Mouse (Mus musculus): ENCODE data around the gene Apoa4.

The Apoa4 gene

DNA sequence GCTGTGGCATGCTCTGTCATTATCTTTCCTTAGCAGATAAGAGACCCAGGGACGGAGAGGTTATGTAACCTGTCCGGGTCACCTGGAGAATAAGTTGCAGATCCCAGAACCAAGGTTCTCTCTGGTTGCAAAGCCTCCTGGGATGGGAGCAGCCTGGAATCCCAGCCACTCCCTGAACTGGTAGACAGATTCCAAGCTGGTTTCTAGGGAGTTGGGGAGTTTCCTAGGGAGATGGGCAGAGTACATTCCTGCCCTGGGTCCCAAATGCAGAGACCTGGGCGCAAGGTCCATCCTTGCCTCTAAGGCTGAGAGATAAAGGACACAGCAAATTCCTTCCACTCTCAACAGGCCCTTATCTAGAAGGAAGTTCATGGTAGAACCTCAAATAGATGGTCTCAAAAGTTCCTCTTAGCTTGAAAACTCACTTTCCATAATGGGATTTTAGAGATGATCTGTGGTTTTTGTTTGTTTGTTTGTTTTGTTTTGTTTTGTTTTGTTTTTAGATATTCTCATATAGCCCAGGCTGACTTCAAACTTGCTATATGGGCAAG, 13.4 kb upstream of the Apoa4 start:
- in situ Hi-C loops (cut with MseI, MboI): no loop called here

DNA sequence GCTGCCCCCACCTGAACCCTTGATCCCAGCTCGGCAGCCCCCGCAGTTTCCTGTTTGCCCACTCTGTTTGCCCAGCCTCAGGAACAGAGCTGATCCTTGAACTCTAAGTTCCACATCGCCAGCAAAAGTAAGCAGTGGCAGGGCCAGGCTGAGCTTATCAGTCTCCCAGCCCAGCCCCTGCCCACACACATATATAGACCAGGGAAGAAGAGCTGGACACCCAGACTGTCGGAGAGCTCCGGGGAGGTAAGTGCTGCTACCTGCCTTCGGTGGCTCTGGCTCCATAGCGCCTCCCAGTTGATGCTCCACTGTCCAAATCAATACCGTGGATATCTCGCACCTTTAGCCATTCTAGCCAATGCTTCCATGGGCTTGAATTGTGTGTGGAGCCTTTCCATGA, 12.0 kb upstream of the Apoa4 start, which contains the start of gene Apoa1:
Gene Apoa1 (plus strand): TSS at position 90 of the 400 bp plus-strand sequence.
- in situ Hi-C loops (cut with MseI, MboI): no loop called here

DNA sequence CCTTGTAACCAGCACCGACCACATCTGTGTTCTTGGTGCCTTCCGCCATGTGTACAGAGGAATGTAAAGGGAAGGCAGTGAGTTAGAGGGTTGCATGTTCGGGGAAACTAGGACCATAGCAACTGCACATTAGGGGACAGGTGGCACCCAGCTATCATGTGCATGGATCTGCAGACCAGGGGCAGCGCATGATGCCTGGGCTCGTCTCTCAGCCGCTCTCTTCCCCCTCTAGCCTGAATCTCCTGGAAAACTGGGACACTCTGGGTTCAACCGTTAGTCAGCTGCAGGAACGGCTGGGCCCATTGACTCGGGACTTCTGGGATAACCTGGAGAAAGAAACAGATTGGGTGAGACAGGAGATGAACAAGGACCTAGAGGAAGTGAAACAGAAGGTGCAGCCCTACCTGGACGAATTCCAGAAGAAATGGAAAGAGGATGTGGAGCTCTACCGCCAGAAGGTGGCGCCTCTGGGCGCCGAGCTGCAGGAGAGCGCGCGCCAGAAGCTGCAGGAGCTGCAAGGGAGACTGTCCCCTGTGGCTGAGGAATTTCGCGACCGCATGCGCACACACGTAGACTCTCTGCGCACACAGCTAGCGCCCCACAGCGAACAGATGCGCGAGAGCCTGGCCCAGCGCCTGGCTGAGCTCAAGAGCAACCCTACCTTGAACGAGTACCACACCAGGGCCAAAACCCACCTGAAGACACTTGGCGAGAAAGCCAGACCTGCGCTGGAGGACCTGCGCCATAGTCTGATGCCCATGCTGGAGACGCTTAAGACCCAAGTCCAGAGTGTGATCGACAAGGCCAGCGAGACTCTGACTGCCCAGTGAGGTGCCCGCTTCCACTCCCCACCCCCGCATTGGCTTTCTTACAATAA, 10.7 kb upstream of the Apoa4 start:
- in situ Hi-C loops (cut with MseI, MboI): loop anchor here in 1 of 2 experiments (10.0 kb wide), 1 partner anchor 225 kb away; no protein-coding TSS in a partner anchor

DNA sequence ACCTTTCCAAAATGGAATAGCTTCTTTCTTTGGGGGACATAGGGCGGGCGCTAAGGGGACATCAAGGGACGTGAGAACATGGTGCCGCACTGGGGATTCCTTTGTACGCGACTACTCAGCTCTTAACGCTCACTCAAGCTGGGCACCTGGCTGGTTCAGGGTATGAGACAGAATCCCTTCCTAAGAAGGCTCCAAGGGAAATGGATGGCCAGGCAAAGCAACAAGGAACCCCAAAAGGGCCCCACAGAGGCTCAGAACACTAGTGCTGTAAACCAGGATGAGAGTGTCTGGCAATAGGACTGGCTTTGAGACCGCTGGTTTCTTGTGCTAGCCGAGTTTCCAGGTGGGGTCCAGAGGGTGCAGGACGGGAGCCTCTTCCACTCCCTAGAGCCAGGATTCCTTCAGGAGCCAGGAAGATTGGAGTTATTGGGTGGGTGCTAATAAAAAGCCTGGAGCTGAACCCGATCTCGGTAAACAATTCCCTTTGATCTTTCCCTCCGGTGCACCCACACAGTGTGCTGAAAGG, 10.0 kb upstream of the Apoa4 start:
- in situ Hi-C loops (cut with MseI, MboI): loop anchor here in 1 of 2 experiments (10.0 kb wide), 1 partner anchor 226 kb away; no protein-coding TSS in a partner anchor

DNA sequence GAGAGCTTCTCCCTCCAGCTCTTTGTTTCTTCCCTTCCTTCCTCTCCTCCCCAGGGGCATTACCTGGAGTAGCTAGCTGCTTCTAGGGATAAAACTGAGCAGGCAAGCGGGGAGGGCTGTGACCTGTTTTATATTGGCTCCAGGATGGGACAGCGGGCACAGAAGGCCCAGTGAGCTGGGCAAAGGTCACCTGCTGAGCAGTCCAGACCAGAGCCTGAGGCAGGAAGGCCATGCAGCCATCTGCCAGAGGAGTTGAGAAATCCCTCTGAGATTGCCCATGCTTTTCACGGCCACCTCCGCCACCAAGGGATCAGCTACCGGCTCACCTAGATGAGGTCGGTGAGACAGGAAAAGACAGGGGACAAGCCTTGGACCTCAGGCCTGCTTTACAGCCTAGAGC, 5.3 kb upstream of the Apoa4 start:
- in situ Hi-C loops (cut with MseI, MboI): loop anchor here in 1 of 2 experiments (10.0 kb wide), 1 partner anchor 230 kb away; no protein-coding TSS in a partner anchor

DNA sequence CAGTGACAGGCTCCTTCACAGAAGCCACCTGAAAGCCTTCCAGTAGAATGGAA, 5.1 kb upstream of the Apoa4 start, which contains the start of gene Apoc3:
Gene Apoc3 (minus strand): TSS at position 41 of the 53 bp plus-strand sequence.
- in situ Hi-C loops (cut with MseI, MboI): loop anchor here in 1 of 2 experiments (10.0 kb wide), 1 partner anchor 231 kb away; no protein-coding TSS in a partner anchor

DNA sequence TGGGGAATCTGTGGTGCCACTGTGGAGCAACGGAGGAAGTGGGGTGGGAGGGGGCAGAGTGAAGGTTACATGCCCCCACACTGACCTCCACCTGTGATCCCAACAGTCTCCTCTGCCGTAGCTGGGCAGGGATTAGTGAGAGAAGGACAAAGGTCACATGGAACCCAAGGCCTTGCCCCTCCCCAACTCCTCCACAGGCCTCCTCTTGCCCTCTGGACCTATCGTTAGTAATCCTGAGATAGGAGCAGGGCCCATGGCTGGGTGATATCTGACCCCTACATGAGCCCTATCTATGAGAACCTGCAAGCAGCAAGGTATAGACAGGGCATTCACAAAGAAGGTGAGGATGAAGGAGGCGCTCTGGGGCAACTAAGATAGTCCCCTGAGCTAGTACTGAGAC, 4.8 kb upstream of the Apoa4 start:
- in situ Hi-C loops (cut with MseI, MboI): loop anchor here in 1 of 2 experiments (10.0 kb wide), 1 partner anchor 231 kb away; no protein-coding TSS in a partner anchor

DNA sequence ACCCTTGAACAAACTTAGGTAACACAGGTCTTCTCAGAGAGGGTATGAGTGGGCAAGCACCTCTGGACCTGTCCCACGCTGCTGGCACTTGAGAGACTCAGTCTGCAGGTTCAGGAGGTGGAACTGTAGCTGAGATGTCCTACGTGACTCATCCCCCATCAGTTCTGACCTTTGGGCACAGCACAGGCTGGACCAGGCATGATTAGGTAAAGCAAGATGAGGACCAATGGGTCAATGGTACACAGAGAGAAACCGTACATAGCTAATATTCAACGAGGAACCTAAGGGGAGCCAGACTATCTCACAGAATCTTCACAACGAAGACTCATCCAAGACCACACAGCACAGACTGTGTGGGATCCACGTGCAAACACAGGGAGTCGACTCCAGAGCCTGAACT, 1.6 kb upstream of the Apoa4 start:
- in situ Hi-C loops (cut with MseI, MboI): loop anchor here in 1 of 2 experiments (10.0 kb wide), 1 partner anchor 234 kb away; no protein-coding TSS in a partner anchor

DNA sequence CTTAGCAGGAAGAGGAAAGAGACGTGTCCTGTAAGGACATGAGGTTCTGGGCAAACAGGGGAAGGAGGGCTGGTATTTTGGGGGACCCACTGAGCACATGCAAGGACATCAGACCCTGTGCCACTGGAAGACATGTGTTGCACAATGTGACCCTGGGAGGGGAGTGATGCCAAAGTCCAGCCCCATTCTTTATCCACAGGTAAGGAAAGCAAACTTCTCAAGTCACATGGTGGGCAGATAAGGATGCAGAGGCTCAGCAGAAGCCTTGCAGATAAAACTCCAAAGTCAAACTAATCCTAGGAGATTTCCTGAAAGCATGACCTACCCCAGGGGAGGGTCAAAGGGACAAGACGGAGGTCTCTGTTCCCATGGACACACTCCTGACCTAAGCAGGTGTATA, 1.3 kb downstream of the Apoa4 start:
- in situ Hi-C loops (cut with MseI, MboI): no loop called here

DNA sequence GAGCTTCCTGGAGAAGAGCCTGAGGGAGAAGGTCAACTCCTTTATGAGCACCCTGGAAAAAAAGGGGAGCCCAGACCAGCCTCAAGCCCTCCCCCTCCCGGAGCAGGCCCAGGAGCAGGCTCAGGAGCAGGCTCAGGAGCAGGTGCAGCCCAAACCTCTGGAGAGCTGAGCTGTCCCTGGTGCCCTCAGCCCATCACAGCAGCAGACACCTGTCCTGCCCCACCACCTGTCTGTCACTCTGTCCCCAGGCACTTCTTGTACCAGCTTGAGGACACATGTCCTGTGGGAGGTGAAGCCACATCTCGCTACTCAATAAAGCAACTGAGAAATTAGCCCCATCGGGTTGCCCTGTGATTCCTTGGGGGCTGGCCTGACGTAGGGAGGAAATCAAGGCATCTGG, 2.6 kb downstream of the Apoa4 start:
- in situ Hi-C loops (cut with MseI, MboI): no loop called here

DNA sequence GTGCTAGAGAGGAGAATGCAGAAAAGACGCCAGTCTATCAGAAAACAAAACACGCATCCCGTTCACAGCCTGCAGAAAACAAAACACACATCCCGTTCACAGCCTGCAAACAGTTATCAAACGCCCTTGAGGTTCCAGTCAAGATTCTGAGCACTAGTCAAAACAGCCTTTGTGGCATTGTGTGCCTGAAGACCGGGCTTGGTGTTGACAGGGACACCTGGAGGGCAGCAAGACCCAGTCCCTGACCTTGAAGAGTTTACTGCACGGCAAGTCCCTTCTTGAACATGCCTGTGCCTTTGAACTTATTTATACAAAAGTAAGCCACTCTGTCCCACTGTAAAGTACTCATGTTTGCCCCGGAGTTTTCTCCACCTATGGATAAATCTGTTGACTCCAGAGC, 3.1 kb downstream of the Apoa4 start:
- in situ Hi-C loops (cut with MseI, MboI): no loop called here

DNA sequence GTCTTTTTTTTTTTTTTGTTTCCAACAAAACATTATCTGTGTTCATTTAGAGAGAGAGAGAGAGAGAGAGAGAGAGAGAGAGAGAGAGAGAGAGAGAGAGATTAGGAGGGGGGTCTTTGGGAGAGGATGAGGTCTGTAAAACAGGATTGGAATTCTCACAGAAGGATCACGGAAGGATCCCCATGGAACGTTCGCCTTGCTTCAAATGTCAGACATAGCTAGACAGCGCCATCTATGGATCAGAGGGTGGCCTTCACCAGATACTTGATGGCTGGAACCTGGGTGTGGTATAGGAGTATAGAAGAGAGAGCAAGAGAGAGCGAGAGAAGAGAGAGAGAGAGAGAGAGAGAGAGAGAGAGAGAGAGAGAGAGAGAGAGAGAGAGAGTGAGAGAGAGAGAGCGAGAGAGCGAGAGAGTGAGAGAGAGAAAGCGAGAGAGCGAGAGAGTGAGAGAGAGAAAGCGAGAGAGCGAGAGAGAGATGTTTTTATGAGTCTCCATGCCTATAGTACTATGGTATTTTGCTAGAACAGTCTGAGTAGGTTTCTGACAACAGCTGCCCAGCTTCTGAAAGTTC, 6.3 kb downstream of the Apoa4 start:
- in situ Hi-C loops (cut with MseI, MboI): no loop called here

DNA sequence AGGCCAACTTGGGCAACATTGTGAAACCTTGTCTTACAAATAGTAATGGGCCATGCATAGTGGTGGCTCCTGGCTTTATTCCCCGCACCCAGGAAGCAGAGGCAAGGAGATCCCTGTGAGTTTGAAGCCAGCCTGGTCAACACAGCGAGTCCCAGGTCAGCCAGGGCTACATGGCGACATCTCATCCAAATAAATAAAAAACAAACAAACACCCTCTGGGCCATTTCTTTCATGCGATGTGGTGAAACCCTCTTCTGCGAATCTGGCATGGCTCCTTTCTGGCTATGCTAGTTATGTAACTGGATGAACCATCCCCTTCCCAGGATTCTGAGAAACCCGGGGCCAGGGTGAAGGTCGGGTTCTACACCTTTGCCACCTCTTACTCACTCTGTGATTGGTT, 15.7 kb downstream of the Apoa4 start:
- in situ Hi-C loops (cut with MseI, MboI): no loop called here

DNA sequence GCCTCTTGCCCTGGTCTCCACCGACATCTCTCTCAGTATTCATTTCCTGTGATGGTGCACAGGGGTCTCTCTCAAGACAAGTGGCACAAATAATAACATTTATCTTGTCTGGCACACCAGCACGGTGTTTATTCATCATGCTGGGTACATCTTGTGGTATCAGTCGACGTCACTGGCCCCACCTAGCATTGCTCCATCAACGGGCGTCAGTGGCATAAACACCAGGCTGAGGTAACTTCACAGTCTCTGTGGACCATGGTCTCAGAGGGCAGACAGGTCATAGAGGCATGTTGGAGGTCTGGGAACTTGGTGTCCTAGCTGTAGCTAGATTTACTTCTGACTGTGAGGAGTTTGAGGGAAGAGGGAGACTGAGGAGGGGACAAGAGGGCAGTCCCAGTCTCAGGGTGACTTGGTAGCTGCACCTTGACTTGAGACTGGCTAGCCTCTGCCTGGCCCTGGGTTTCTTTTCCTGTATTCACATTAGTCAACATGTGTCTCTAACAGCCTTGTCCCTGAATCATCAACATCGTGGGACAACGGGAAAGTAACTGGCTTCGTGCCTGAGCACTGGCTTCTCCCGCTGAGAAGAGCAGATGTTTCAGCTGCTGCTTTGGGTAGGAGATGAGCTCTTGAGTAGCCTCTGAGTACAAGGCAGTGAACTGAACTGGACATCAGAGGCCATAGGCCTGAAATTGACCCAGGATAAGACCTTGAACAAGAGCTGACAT, 16.3 kb downstream of the Apoa4 start:
- in situ Hi-C loops (cut with MseI, MboI): no loop called here

DNA sequence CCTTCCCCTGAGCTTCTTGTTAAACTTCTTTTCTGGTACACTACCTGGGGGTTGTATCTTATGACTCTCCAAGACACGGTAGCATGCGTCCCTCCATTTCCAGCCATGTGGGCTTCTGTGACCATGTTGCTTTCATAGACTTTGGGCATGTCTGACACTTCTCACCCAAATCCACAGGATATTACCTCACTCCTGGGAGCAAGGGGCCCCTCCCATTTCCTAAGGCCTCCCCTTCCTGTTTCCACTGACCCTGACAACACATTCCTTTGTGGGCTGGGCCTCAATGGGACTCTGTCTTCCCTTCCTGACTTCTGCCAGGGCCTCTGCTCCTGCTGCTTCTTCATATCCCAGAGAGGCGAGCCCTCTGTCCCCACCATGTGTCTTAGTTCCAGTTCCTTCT, 17.1 kb downstream of the Apoa4 start:
- in situ Hi-C loops (cut with MseI, MboI): no loop called here

DNA sequence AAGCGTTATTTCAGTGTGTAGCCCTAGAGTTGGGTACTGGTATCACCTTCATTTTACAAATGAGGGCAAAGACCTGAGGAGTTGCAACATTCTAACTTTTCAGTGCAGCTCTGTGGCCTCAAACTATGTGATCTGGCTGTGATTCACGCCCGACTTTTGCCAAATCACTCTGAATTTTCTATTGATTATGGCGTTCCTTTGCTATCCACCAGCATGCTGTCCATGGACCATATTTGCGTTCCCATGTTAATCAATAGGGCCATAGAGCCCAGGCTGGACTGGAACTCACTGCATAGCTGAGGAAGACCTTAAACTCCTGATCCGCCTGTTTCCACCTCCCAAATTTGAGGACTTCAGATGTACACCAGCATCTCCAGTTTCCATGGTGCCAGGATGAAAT, 18.6 kb downstream of the Apoa4 start:
- in situ Hi-C loops (cut with MseI, MboI): no loop called here

DNA sequence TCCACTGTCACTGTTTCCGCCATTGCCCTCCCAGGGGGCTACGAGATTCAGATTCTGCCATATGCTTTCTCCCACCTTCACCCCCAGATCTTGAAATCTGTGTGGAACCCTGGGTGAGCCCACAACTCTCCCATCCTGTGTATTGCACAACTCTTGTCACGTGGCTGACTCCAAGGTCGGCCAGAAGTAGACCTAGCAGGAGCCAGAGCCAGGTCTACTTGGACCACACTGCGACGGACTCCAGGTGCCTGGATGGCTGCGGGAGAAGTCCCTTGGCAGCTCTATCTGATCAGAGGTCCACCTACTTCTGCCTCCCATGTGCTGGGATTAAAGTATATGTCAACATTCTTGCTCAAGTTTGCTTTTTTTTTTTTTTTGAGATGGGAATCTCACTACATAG, 20.6 kb downstream of the Apoa4 start:
- in situ Hi-C loops (cut with MseI, MboI): no loop called here

DNA sequence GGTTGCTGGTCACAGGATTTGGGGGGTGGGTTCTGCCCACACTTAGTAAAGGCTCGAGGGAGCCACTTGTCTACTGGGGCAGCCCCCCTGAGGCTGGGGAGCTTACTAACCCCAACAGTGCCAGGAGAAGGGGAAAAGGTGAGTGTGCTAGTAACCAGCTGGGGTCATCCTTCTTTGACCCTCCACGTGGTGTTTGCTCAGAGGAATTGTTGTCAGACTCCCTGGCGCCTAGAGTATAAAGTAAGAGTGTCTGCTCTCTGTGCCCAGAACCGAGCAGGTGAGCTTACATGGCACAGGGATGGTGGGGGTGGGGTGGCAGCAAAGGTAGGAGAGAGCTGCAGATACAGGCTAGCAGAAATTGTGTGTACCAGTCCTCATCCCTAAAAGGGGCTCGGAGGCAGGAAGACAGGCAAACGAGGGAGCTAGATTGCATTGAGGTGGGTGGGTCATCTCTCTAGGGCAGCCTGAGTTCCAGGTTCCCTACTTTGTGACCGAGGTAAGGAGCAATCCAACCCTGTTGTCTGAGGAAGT, 27.9 kb downstream of the Apoa4 start, which contains the start of gene Apoa5:
Gene Apoa5 (plus strand): TSS at position 291 of the 531 bp plus-strand sequence.
- in situ Hi-C loops (cut with MseI, MboI): no loop called here

DNA sequence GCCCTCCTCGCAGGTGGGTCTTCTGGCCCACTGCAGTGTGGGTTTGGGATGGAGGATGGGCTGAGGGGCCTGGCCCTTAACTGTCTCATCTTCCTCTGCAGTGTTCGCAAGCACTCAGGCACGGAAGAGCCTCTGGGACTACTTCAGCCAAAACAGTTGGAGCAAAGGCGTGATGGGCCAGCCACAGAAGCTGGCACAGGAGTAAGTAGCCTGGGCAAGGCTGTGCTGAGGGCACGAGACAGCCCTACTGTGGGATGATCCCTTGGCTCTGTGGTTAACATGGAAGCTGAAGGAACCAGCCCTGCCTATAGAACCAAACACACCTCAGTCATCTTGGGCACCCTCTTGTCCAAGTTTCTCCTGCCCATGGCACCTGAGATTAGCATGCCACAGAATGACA, 28.6 kb downstream of the Apoa4 start:
- in situ Hi-C loops (cut with MseI, MboI): no loop called here

DNA sequence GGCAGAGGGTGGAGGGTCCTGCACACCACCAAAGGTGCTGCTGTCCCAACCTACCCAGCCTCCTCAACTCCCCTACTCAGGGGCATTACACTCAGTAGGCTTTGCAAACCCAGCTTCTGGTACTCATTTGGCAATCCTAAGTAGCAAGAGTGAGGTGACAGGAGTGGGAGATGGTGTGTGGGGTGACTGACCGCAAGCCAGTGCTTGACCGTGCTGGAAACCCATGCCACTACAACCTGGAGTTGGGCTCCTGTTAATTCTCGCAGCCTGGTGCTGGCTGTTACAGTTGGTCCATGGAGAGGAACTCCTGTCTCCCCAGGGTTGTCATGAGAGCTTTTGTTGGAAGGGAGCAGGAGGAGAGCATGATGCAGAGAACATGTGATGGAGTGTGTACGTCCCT, 30.3 kb downstream of the Apoa4 start:
- in situ Hi-C loops (cut with MseI, MboI): no loop called here

DNA sequence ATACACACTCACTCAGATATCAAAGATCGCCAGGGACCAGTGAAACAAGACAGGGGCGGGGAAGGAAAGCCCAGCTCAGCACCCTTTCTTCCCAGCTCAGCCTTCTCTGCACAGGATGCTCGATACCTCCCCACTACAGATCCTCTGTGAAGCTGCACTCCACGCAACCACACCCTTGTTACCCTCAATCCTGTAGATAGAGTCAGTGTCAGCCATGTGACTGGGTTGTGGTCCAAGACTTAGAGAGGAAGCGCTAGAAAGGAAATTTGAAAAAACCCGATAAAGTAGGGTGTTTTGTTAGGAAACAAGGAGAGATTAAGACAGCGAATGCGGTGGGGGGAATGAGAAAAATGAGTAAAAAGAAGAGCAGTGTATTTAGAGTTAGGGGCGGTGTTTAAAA, 31.6 kb downstream of the Apoa4 start:
- in situ Hi-C loops (cut with MseI, MboI): no loop called here
